Mouse (Mus musculus): ENCODE measurements around the gene Bpifa1.

- TF ChIP-seq POLR2A (IDR thresholded peaks at IDR 0.05; ENCODE audit: low read depth, low read length) (no peak), CTCF (IDR thresholded peaks at IDR 0.05; ENCODE audit: borderline replicate concordance, insufficient read depth, low read length) (no peak)
These were observed 26.5 kb downstream of the Bpifa1 start for GRCm38 (mm10) chr2:154169172-154169571.
